Mouse (Mus musculus) forelimb bud, embryonic 11.5 days (tissue): ENCODE data around the gene Rbsn.
A peak's percentile ranks its signal among the peaks of the same experiment; 100 is the strongest.

ENCODE experiments used
- DNase-seq: peaks from one replicate; pipeline ENCODE4 v3.0.0-alpha.2; 2012; ENCODE audit warnings: low read depth, low spot score

Rbsn gene

GRCm38 (mm10) chr6:92214773-92215449 is at the start of gene Rbsn:
Gene Rbsn (minus strand): TSS chr6:92214925.
- peak; percentile 94 for DNase-seq

- DNase-seq = no peak
Observed at GRCm38 (mm10) chr6:92261162-92261843, 46.6 kb upstream of the Rbsn start.

GRCm38 (mm10) chr6:92255346-92255745 is 40.6 kb upstream of the Rbsn start:
- DNase-seq = no peak

GRCm38 (mm10) chr6:92253253-92253870 is 38.6 kb upstream of the Rbsn start:
- no peak for DNase-seq

GRCm38 (mm10) chr6:92247215-92247919 is 32.6 kb upstream of the Rbsn start:
- no peak for DNase-seq

GRCm38 (mm10) chr6:92246335-92246734 is 31.6 kb upstream of the Rbsn start:
- DNase-seq = no peak

- no peak for DNase-seq
Observed at GRCm38 (mm10) chr6:92244591-92244990, 29.9 kb upstream of the Rbsn start, which contains the start of gene Trh. Gene Trh (minus strand): TSS chr6:92244650.

- DNase-seq = no peak
Observed at GRCm38 (mm10) chr6:92241178-92241906, 26.6 kb upstream of the Rbsn start.

GRCm38 (mm10) chr6:92235036-92235435 is 20.3 kb upstream of the Rbsn start:
- DNase-seq = no peak

- DNase-seq = no peak
Observed at GRCm38 (mm10) chr6:92231762-92232161, 17.0 kb upstream of the Rbsn start.

GRCm38 (mm10) chr6:92231356-92231755 is 16.6 kb upstream of the Rbsn start:
- DNase-seq = no peak

- no peak for DNase-seq
Observed at GRCm38 (mm10) chr6:92229586-92229985, 14.9 kb upstream of the Rbsn start.

- no peak for DNase-seq
Observed at GRCm38 (mm10) chr6:92229103-92229502, 14.4 kb upstream of the Rbsn start.

GRCm38 (mm10) chr6:92224981-92225380 is 10.3 kb upstream of the Rbsn start:
- no peak for DNase-seq

GRCm38 (mm10) chr6:92222021-92222420 is 7.3 kb upstream of the Rbsn start:
- no peak for DNase-seq

- no peak for DNase-seq
Observed at GRCm38 (mm10) chr6:92221604-92222003, 6.9 kb upstream of the Rbsn start.

GRCm38 (mm10) chr6:92219445-92219844 is 4.7 kb upstream of the Rbsn start:
- peak; percentile 43 for DNase-seq

GRCm38 (mm10) chr6:92214055-92214772 is 511 bp downstream of the Rbsn start:
- DNase-seq = no peak

- DNase-seq = no peak
Observed at GRCm38 (mm10) chr6:92199414-92199813, 15.3 kb downstream of the Rbsn start.

- no peak for DNase-seq
Observed at GRCm38 (mm10) chr6:92184178-92184577, 30.5 kb downstream of the Rbsn start.

- DNase-seq = peak; percentile 78
Observed at GRCm38 (mm10) chr6:92183621-92184131, 31.0 kb downstream of the Rbsn start, which contains the start of gene Mrps25. Gene Mrps25 (minus strand): TSS chr6:92184033.
